Mouse (Mus musculus) heart, embryonic 11.5 days (tissue): Measurements from ENCODE around the gene Rassf10. TPM values are rescaled to one million over a fixed set of nuclear protein-coding genes. Genes with fewer than 3 reads are reported as not detected.

Source experiments
- ATAC-seq: fragments of 200-750 bp; cut with Nextera tagmentation; replicated peaks from 2 replicates; pipeline ENCODE4 v1.8.0; 2017; ENCODE audit warnings: moderate library complexity; ENCODE audit not compliant: insufficient number of reproducible peaks, low FRiP score, low TSS enrichment
- H3K27ac ChIP-seq: fragments of 300-500 bp; sonication (generic); 2 replicates; pipeline ENCODE4 v1.5.1; 2014; ENCODE audit warnings: mild to moderate bottlenecking, low read depth, low read length
- H3K27me3 ChIP-seq: fragments of 300-500 bp; sonication (generic); 2 replicates; pipeline ENCODE4 v1.6.1; 2014; ENCODE audit warnings: mild to moderate bottlenecking, low read length, mixed read lengths; ENCODE audit not compliant: control insufficient read depth, insufficient read depth
- H3K36me3 ChIP-seq: fragments of 300-500 bp; sonication (generic); 2 replicates; pipeline ENCODE4 v1.6.1; 2014; ENCODE audit warnings: mild to moderate bottlenecking, low read length, moderate library complexity, mixed read lengths; ENCODE audit not compliant: control insufficient read depth, insufficient read depth
- H3K4me1 ChIP-seq: fragments of 300-500 bp; sonication (generic); 2 replicates; pipeline ENCODE4 v1.6.1; 2014; ENCODE audit warnings: low read length; ENCODE audit not compliant: control insufficient read depth, insufficient read depth
- H3K4me2 ChIP-seq: fragments of 300-500 bp; sonication (generic); 2 replicates; pipeline ENCODE4 v1.6.1; 2014; ENCODE audit warnings: mild to moderate bottlenecking, moderate library complexity
- H3K4me3 ChIP-seq: fragments of 300-500 bp; sonication (generic); 2 replicates; pipeline ENCODE4 v1.5.1; 2014; ENCODE audit warnings: low read depth, low read length
- H3K9ac ChIP-seq: fragments of 300-500 bp; sonication (generic); 2 replicates; pipeline ENCODE4 v1.6.1; 2014; ENCODE audit warnings: mild to moderate bottlenecking, low read depth, low read length, moderate library complexity
- H3K9me3 ChIP-seq: fragments of 300-500 bp; sonication (generic); replicated peaks from 2 replicates; pipeline ENCODE4 v1.6.1; 2016; ENCODE audit warnings: low read length; ENCODE audit not compliant: control insufficient read depth
- WGBS: fragments of 180-500 bp; shearing (Covaris S2); extraction: QIAGEN DNeasy Blood & Tissue Kit; methylation state at CpG from one replicate; pipeline ENCODE4 v1.1.7; 2014; ENCODE audit not compliant: insufficient replicate concordance; 5-methylcytosine and 5-hydroxymethylcytosine counted together
- polyA plus RNA-seq: library from polyadenylated mRNA; unstranded; fragments of >200 nt; fragmentation: Nextera tagmentation; extraction: Ambion mirVana; gene quantifications from 2 replicates; pipeline ENCODE4 v1.2.1, GENCODE M21; 2014

Rassf10 gene
- polyA plus RNA-seq, 1 experiment from 2014 or later, result 1.8 TPM

DNA sequence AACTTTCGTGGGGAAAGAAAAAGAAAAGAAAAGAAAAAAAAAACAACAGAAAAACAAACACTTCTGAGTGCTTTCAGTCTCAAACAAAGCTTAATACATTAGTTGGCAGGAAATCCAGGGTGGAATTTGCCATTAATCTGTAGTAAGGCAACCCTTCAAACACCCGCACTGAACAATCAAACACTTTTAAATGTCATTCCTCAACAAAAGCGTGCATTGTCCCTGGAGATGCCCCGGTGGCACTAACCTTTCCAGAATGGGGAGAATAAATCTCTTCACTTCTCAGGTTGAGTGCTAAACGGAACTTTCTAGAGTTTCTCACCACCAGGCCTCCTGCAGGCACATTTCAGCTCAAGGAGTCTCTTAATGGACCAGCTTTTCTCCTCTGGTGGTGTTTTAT is 29.6 kb downstream of the Rassf10 start:
- 53% methylated on average over 5 of the region's 5 CpGs for WGBS
- ATAC-seq, result no peak
- H3K4me3 ChIP-seq, result no peak overlapping the region

GRCm38 (mm10) chr7:112984704-112985577 is 31.2 kb downstream of the Rassf10 start:
- Histone ChIP-seq H3K36me3 (no peaks in the 10 kb centered on the region), H3K27me3 (no peaks in the 10 kb centered on the region), H3K4me1 (peaks cover 16% of the 10 kb centered on the region), H3K27ac (no peak overlapping the region), H3K4me2 (no peak overlapping the region; the same call in 1 of the 2 replicates), H3K9me3 (no peaks in the 10 kb centered on the region), H3K9ac (no peak overlapping the region), H3K4me3 (no peak overlapping the region)
- ATAC-seq, result no peak
- WGBS, result 41% methylated on average over 17 of the region's 17 CpGs

More for the DNA sequence above, 29.6 kb downstream of the Rassf10 start:
- H3K27ac ChIP-seq, result no peak overlapping the region
- no peaks in the 10 kb centered on the region for H3K9me3 ChIP-seq
- no peaks in the 10 kb centered on the region for H3K36me3 ChIP-seq
- H3K4me1 ChIP-seq, result peaks cover 16% of the 10 kb centered on the region
- H3K27me3 ChIP-seq, result no peaks in the 10 kb centered on the region
- H3K4me2 ChIP-seq, result no peak overlapping the region
- no peak overlapping the region for H3K9ac ChIP-seq

GRCm38 (mm10) chr7:112985578-112985949 is 31.8 kb downstream of the Rassf10 start:
- Histone ChIP-seq H3K9ac (no peak overlapping the region), H3K27me3 (no peaks in the 10 kb centered on the region), H3K9me3 (no peaks in the 10 kb centered on the region), H3K27ac (no peak overlapping the region), H3K4me2 (no peak overlapping the region), H3K36me3 (no peaks in the 10 kb centered on the region), H3K4me3 (no peak overlapping the region), H3K4me1 (peaks cover 16% of the 10 kb centered on the region)
- no peak for ATAC-seq
- 55% methylated on average over 8 of the region's 8 CpGs for WGBS

- Histone ChIP-seq H3K4me1 (no peaks in the 10 kb centered on the region), H3K4me2 (no peak overlapping the region), H3K27me3 (no peaks in the 10 kb centered on the region), H3K9ac (no peak overlapping the region), H3K9me3 (no peaks in the 10 kb centered on the region), H3K27ac (no peak overlapping the region), H3K36me3 (no peaks in the 10 kb centered on the region), H3K4me3 (no peak overlapping the region)
- 75% methylated on average over 5 of the region's 5 CpGs for WGBS
- ATAC-seq, result no peak
Measured at GRCm38 (mm10) chr7:112992928-112993327, 39.2 kb downstream of the Rassf10 start.

DNA sequence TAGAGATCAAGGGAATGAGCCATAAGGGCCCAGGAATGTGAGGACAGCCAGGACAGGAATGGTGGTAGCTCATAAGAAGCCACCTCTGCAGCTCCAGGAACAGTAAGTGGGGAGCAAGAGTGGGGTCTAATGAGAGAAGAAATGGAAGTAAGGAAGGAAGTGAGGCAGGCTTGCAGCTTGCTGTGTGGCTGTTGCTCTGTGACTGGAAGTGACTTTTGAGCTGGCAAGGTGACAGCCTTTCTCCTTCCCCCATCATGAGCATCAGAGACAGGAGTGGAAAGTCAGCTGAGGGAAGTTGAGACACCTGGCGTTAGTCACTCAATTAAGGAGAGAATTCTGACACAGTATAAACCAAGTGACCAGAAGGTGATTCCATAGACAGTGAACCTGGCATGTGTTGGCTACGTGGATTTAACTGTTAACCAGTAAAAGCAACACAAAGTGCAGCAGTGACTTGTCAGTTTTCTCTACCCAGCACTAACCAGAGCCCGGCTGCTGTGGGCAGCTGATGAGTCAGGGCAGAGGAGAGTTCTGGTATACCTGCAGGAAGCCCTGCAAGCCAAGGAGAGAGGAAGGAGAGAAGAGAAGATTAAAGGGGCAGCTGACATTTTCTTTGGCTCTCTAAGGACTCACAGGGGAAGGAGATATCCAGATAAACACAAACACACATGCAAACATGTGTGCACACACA is 49.9 kb downstream of the Rassf10 start:
- 67% methylated on average over 3 of the region's 3 CpGs for WGBS

DNA sequence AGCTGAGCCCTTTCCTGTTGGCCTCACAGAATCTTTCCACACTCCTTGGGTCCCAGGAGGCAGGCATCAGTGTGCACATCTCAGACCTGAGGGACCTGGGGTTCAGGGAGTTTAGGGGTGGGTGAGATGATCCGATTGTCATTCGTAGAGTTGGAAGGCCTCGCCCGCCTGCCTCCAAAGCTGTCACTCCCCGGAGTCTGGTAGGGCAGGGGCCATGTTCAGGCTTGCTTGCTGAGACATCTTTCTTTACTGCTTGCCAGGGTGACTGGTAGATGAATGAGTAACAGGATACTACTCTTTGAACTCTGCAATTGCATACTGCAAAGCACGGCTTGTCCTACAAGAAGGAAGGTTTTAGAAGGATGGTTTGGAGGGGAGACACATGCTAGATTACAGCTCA is 52.0 kb downstream of the Rassf10 start:
- WGBS, result 78% methylated on average over 6 of the region's 6 CpGs
- H3K9ac ChIP-seq, result no peak overlapping the region
- H3K36me3 ChIP-seq, result no peaks in the 10 kb centered on the region
- H3K27me3 ChIP-seq, result no peaks in the 10 kb centered on the region
- ATAC-seq, result no peak
- H3K27ac ChIP-seq, result no peak overlapping the region
- H3K4me2 ChIP-seq, result no peak overlapping the region
- H3K4me1 ChIP-seq, result no peaks in the 10 kb centered on the region
- H3K9me3 ChIP-seq, result no peaks in the 10 kb centered on the region
- no peak overlapping the region for H3K4me3 ChIP-seq

More for the DNA sequence above, 49.9 kb downstream of the Rassf10 start:
- no peak overlapping the region for H3K9ac ChIP-seq
- H3K4me3 ChIP-seq, result no peak overlapping the region
- ATAC-seq, result no peak
- H3K9me3 ChIP-seq, result no peaks in the 10 kb centered on the region
- H3K27ac ChIP-seq, result no peak overlapping the region
- H3K4me2 ChIP-seq, result no peak overlapping the region
- no peaks in the 10 kb centered on the region for H3K36me3 ChIP-seq
- no peaks in the 10 kb centered on the region for H3K27me3 ChIP-seq
- no peaks in the 10 kb centered on the region for H3K4me1 ChIP-seq
